Mouse (Mus musculus) midbrain, embryonic 12.5 days (tissue): Measurements from ENCODE around the gene Rps29. TPM values are rescaled to one million over a fixed set of nuclear protein-coding genes. Genes with fewer than 3 reads are reported as not detected.
"Not testable (repeated sequence)": the region's sequence is repeated elsewhere in the genome, so short reads cannot be mapped to it uniquely, and the experiment has no call there.

Experiments used
- ATAC-seq: fragments of 200-750 bp; cut with Nextera tagmentation; 2 replicates; pipeline ENCODE4 v1.8.0; 2017; ENCODE audit warnings: low read depth, moderate TSS enrichment, moderate library complexity; ENCODE audit not compliant: low FRiP score
- H3K27ac ChIP-seq: fragments of 300-500 bp; sonication (generic); replicated peaks from 2 replicates; pipeline ENCODE4 v1.5.1; 2016; ENCODE audit warnings: mild to moderate bottlenecking
- H3K27me3 ChIP-seq: fragments of 300-500 bp; sonication (generic); 2 replicates; pipeline ENCODE4 v1.6.1; 2016; ENCODE audit warnings: mild to moderate bottlenecking
- H3K36me3 ChIP-seq: fragments of 300-500 bp; sonication (generic); 2 replicates; pipeline ENCODE4 v1.6.1; 2016
- H3K4me1 ChIP-seq: fragments of 300-500 bp; sonication (generic); 2 replicates; pipeline ENCODE4 v1.6.1; 2016
- H3K4me2 ChIP-seq: fragments of 300-500 bp; sonication (generic); replicated peaks from 2 replicates; pipeline ENCODE4 v1.6.1; 2016; ENCODE audit warnings: mild to moderate bottlenecking, moderate library complexity
- H3K4me3 ChIP-seq: fragments of 300-500 bp; sonication (generic); 2 replicates; pipeline ENCODE4 v1.5.1; 2016; ENCODE audit warnings: mild to moderate bottlenecking
- H3K9ac ChIP-seq: fragments of 300-500 bp; sonication (generic); replicated peaks from 2 replicates; pipeline ENCODE4 v1.6.1; 2016; ENCODE audit warnings: mild to moderate bottlenecking, moderate library complexity
- H3K9me3 ChIP-seq: fragments of 300-500 bp; sonication (generic); 2 replicates; pipeline ENCODE4 v1.6.1; 2016; ENCODE audit warnings: mild to moderate bottlenecking
- WGBS: fragments of 180-500 bp; shearing (Covaris S2); methylation state at CpG from one replicate; pipeline ENCODE4 v1.1.7; 2016; 5-methylcytosine and 5-hydroxymethylcytosine counted together
- polyA plus RNA-seq: library from polyadenylated mRNA; unstranded; fragments of >200 nt; fragmentation: Nextera tagmentation; extraction: Ambion mirVana; gene quantifications from 2 replicates; pipeline ENCODE4 v1.2.1, GENCODE M21; 2016

The Rps29 gene
- polyA plus RNA-seq = 1,282 and 1,420 TPM in 2 replicates

DNA sequence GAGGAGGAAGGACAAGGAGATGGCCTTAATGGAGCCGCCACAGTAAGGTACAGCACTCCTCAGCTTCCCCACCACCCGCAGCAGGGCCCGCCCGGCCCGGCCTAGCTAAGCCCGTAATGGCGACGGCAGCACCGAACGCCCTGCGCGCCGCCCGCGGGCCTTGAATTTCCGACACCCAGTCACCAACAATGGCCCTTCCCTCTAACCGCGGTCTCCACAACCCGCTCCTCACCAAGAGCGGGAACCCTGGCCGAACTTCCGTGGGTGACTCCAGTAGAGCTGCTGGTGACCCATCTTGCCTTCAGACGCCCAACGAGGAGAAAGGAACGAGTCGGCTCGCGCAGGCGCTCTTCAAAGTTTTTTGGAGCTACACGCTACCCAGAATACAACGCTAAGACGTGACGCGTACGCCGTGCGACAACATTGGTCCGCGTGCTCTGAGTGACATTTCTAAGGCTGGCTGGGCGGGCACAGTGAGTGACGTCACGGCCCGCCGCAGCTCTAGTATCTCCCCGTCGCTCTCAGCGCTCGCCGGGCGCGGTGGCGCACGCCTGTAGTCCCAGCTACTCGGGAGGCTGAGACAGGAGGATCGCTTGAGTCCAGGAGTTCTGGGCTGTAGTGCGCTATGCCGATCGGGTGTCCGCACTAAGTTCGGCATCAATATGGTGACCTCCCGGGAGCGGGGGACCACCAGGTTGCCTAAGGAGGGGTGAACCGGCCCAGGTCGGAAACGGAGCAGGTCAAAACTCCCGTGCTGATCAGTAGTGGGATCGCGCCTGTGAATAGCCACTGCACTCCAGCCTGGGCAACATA lies at the start of gene Rps29:
Gene Rps29, minus strand, starts transcription at position 422 of the 813 bp plus-strand sequence.
- Histone ChIP-seq H3K9ac (peak within 1 kb of the TSS; percentile 88), H3K36me3 (peaks cover 21% of the 10 kb centered on the region), H3K4me3 (peak within 1 kb of the TSS; percentile 79), H3K27ac (peak within 1 kb of the TSS; percentile 95), H3K4me2 (peak within 1 kb of the TSS; percentile 72)
- 0% methylated on average over 57 of the region's 68 CpGs for WGBS
- H3K27me3 ChIP-seq, H3K4me1 ChIP-seq, H3K9me3 ChIP-seq: not testable (repeated sequence)
- peak; percentile 99 for ATAC-seq

DNA sequence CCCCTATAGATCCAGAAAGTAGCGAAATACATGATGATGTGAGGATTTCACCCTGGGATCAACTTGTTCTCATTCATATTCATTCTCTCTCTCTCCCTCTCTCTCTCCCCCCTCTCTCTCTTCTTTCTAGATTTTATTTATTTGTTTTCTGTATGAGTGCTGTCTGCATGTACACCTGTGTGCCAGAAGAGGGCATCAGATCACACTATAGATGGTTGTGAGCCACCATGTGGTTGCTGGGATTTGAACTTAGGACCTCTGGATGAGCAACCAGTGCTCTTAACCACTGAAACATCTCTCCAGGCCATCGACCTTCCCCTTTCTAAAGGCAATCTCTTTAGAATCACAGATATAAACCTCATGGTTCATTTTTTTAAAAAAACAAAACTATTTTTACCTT lies 49.5 kb upstream of the Rps29 start:
- H3K27me3 ChIP-seq = no peaks in the 10 kb centered on the region
- ATAC-seq = no peak
- H3K4me1 ChIP-seq = no peaks in the 10 kb centered on the region
- H3K9me3 ChIP-seq = no peaks in the 10 kb centered on the region
- H3K36me3 ChIP-seq = peaks cover 25% of the 10 kb centered on the region
- H3K9ac ChIP-seq = no peak overlapping the region
- no peak overlapping the region for H3K27ac ChIP-seq
- H3K4me2 ChIP-seq = no peak overlapping the region
- 88% methylated on average over 2 of the region's 2 CpGs for WGBS
- H3K4me3 ChIP-seq = no peak overlapping the region

DNA sequence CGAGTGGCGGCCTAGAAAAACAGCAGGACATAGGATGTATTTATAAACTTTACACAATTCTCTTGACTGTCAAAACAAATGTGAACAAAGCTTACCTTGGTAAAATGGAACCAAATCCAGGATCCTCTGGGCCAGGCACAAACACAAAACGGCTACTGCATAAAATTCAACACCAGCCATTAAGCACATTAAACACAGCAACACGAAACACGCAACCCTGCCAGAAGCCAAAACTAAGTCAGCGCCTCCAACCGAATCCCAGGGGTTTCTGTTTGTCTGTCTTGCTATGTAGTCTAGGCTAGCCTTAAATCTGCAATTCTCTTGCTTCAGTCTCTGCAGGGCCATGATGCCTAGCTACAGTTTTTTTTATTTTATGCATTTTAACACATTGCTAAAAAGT lies 48.9 kb upstream of the Rps29 start:
- Histone ChIP-seq H3K4me3 (no peak overlapping the region), H3K36me3 (peaks cover 25% of the 10 kb centered on the region), H3K4me1 (no peaks in the 10 kb centered on the region), H3K9ac (no peak overlapping the region), H3K9me3 (no peaks in the 10 kb centered on the region), H3K27me3 (no peaks in the 10 kb centered on the region), H3K27ac (no peak overlapping the region), H3K4me2 (no peak overlapping the region)
- 94% methylated on average over 7 of the region's 7 CpGs for WGBS
- no peak for ATAC-seq

DNA sequence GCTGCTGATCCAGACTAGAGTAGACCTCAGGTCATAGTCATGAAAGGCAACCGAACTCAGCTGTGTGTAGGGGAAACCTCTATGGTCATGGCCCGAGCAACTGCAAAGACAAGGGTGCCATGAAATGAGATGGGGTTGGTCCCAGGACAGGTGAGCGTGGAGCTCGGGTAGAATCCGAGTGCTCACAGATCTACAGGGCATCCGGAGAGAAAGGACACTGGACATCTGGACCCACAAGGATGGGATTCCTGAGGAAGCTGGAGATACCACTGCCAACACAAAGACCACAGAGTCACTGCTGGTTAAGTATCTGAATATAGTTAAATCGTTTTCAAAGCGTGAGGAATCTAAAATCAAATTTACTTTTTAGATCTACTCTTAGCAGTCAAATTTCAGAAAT lies 48.4 kb upstream of the Rps29 start:
- Histone ChIP-seq H3K27ac (no peak overlapping the region), H3K27me3 (no peaks in the 10 kb centered on the region), H3K36me3 (peaks cover 24% of the 10 kb centered on the region), H3K4me2 (no peak overlapping the region), H3K9me3 (no peaks in the 10 kb centered on the region), H3K9ac (no peak overlapping the region), H3K4me3 (no peak overlapping the region), H3K4me1 (no peaks in the 10 kb centered on the region)
- WGBS = 92% methylated on average over 8 of the region's 8 CpGs
- no peak for ATAC-seq

DNA sequence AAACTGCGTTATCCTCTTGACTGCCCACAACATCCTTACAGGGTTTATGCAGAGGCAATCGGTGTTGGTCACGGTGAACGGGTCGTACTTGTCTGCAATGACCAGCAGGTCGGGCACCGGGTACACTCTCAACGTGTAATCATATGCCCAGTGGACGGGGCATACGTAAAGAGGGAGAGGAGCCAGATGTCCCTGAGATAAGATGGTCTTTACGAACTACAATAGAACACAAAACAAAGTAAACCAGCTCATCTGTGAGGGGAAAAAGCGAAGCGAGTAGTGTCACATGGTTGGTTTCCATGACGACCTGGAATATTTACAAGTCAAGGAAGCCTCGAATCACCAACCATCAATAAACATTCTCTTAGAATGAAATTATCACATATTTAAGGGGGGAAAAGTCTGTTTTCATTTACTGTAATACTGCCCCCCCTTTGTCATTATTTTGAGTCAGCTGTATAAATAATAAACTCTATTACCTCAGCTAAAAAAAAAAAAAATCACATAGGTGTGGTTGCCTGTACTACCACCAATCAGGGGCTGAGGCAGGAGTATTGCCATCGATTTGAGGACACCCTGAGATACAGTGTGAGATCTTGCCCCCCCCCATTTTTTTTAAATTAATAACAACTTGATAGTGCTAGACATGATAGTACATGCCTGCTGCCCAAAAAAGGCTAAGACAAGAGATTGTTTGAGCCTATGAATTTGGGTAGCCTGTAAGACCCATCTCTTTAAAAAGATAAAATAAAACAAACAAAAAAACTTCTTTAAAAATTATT lies 45.3 kb upstream of the Rps29 start, which contains the start of gene Gm49384:
Gene Gm49384, minus strand, starts transcription at position 216 of the 782 bp plus-strand sequence.
- Histone ChIP-seq H3K9ac (no peak within 1 kb of the TSS), H3K27ac (no peak within 1 kb of the TSS), H3K36me3 (peaks cover 29% of the 10 kb centered on the region), H3K9me3 (no peaks in the 10 kb centered on the region), H3K27me3 (no peaks in the 10 kb centered on the region), H3K4me2 (no peak within 1 kb of the TSS), H3K4me1 (peaks cover under 1% of the 10 kb centered on the region), H3K4me3 (no peak within 1 kb of the TSS)
- 0 out of 2 replicates have a peak, but pooled peaks have one; percentile 27 for ATAC-seq
- 71% methylated on average over 16 of the region's 16 CpGs for WGBS

DNA sequence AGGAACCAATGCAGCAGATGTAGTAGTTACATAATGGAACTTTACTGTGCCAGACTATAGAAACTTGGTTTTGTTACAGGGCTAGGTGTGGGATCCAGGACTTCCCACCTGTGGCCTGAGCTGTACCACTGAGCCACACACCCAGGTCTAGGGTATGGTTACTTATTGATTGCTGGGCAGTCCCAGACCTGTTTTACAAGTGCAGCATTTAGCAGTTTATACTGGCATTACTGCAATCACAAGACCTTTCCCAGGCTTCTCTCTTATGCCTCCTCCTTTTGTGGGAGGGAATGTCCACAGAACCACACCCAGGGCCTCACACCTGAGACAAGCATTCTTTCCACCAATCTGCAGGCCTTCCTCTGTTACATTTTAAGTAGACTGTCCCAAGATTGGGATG lies 40.0 kb upstream of the Rps29 start:
- Histone ChIP-seq H3K4me2 (peak overlapping the region; percentile 97; the same call in 1 of the 2 replicates), H3K4me3 (no peak overlapping the region), H3K36me3 (peaks cover 22% of the 10 kb centered on the region), H3K27me3 (no peaks in the 10 kb centered on the region), H3K4me1 (peaks cover 26% of the 10 kb centered on the region), H3K9ac (no peak overlapping the region), H3K9me3 (no peaks in the 10 kb centered on the region), H3K27ac (no peak overlapping the region)
- no peak for ATAC-seq

DNA sequence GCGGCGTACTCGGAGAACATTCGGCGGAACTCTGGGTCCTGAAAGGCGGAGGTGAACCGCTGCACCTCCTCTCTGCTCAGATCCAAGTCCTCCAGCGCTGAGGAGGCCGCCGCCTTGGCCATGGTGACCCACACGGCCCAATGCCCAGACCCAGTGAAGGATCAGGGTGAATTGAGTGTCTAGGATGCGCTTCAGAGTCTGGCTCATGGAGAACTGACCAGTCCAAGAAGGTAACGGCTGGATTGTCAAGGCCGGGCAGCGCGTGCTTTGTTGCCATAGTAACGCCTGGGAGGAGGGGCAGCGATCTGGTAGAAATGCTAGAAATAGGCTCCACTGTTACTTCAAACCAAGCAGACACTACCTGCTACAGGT lies 39.2 kb upstream of the Rps29 start, which contains the start of gene Dnaaf2:
Gene Dnaaf2, minus strand, starts transcription at position 266 of the 372 bp plus-strand sequence.
- Histone ChIP-seq H3K9ac (peak within 1 kb of the TSS; percentile 84), H3K9me3 (no peaks in the 10 kb centered on the region), H3K36me3 (peaks cover 18% of the 10 kb centered on the region), H3K27ac (peak within 1 kb of the TSS; percentile 93), H3K27me3 (no peaks in the 10 kb centered on the region), H3K4me3 (peak within 1 kb of the TSS; percentile 95), H3K4me1 (peaks cover 26% of the 10 kb centered on the region), H3K4me2 (peak within 1 kb of the TSS; percentile 97)
- WGBS = under 1% methylated on average over 18 of the region's 18 CpGs
- peak; percentile 38 for ATAC-seq

DNA sequence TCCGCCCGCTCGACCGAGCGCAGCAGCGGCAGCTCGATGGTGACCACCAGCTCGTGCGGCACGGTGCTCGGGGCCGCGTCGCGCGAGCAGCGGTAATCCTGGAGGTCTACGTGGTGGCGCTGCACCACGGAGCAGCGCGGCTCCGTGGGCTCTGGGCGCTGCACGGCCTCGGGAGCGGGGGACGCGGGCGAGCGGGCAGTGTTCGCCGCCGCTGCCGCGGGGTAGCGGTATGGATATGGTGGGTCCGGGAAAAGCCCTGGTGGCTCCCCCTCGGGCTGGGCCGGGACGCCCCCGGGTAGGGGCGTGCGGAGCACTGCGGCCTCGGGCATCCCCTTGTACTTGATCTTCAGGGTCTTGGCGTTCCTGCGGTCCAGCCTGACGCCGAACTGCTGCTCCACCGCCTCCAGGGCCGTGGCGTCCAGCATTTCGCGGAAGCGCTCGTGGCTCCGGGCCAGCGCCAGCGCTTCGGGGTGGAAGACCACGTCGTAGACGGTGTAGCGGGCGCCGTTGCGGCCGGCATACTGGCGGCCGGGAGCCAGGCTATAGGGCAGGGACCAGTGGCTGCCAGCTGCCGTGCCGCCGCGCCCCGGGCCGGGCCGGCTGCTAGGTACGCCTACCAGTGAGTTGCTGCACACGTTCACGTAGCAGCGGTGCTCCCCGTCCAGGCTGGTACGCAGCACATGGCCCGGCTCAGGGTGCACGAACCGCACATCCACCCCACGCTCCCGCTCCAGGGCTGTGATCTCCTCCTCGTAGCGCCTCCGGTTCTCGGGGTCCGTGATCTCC lies 38.6 kb upstream of the Rps29 start:
- peak; percentile 79 for ATAC-seq
- Histone ChIP-seq H3K9ac (peak overlapping the region; percentile 84), H3K4me3 (peak overlapping the region; percentile 95), H3K36me3 (peaks cover 14% of the 10 kb centered on the region), H3K27ac (peak overlapping the region; percentile 93), H3K27me3 (no peaks in the 10 kb centered on the region), H3K4me2 (peak overlapping the region; percentile 97), H3K9me3 (no peaks in the 10 kb centered on the region), H3K4me1 (peaks cover 26% of the 10 kb centered on the region)
- WGBS = under 1% methylated on average over 81 of the region's 94 CpGs

DNA sequence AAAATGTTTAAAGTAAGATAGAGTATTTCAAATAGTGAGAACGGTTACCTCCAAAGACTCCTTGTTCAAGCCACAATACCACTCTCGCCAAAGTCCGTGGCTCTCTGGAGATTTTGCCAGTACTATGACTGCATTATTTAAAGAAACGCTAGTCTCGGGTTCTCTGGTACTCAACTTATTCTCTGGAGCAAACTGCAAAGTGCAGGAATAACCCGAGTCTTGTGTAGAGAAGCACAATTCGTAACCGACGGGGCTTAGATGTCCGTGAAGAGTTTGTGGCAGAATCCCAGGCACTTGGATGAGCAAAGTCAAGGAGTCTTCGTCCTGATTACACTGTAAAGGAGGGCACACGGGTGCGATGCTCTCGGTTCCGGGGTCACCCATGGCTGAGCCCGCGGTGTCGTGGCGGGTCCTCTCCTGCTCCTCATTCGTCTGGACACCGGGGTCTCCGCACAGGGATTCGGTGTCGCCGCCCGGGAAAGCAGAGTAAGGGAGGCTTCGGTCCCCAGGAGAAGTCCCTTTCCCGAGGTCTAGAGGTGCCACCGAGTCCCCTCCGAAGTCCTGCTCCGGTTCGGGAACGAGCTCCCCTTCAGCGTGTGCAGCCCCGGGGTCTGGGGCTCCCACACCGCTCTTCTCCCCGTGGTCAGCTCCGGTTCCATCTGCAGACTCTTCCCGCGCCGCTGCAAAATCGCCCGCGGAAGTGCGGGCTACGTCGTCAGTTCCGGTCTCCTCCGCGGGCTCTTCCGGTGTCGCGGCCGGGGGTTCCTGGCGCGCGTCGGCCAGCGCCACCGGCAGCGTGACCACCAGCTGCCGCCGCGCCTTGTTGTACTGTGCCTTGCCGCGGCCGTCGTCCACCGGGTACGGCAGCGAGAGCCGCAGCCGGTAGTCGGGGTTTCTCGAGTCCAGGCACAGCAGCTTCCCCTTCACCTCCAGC lies 37.7 kb upstream of the Rps29 start, which contains the start of gene Gm49383:
Gene Gm49383, minus strand, starts transcription at position 661 of the 934 bp plus-strand sequence.
- Histone ChIP-seq H3K27me3 (no peaks in the 10 kb centered on the region), H3K4me1 (peaks cover 26% of the 10 kb centered on the region), H3K4me3 (peak within 1 kb of the TSS; percentile 95), H3K9me3 (no peaks in the 10 kb centered on the region), H3K36me3 (peaks cover 19% of the 10 kb centered on the region), H3K4me2 (peak within 1 kb of the TSS; percentile 97), H3K9ac (peak within 1 kb of the TSS; percentile 84), H3K27ac (peak within 1 kb of the TSS; percentile 93)
- peak; percentile 86 for ATAC-seq
- under 1% methylated on average over 72 of the region's 75 CpGs for WGBS

DNA sequence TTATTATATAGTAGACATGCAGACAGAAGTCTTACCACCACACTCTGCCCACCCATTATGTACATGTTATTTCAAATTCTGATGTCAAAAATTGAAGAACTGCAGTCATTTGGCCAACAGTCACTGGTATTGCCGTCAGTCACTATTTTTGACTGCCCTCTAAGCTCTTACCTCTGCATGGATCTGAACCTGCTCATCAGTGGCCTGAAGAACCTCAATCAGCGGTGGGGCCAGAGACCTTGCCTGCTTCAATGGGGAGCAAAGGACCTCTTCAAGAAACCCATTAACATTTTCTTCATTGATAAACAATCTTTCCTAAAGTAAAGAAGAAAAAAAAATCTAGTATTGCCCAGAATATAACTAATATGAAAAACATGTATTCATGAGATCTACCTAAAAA lies 33.7 kb upstream of the Rps29 start:
- WGBS = 95% methylated on average over 2 of the region's 2 CpGs
- H3K27ac ChIP-seq = no peak overlapping the region
- H3K36me3 ChIP-seq = peaks cover 35% of the 10 kb centered on the region
- no peak overlapping the region for H3K9ac ChIP-seq
- no peak overlapping the region for H3K4me2 ChIP-seq
- no peaks in the 10 kb centered on the region for H3K27me3 ChIP-seq
- no peak overlapping the region for H3K4me3 ChIP-seq
- peaks cover 12% of the 10 kb centered on the region for H3K4me1 ChIP-seq
- no peaks in the 10 kb centered on the region for H3K9me3 ChIP-seq
- ATAC-seq = no peak

DNA sequence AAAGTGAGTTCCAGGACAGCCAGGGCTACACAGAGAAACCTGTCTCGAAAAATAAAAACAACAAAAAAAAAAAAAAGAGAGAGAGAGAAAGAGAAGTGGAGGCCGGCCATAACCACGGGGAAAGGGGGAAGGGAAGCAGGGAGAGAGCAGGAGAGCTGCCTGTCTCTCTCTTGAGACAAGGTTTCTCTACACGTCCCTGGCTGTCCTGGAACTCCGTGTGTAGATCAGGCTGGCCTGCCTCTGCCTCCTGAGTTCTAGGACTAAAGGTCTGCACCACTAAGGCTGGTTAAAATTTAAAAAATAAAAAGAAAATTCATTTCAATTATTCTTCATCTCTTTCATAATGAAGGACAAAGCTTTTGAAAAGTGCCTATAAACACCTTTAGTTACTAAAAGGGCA lies 32.4 kb upstream of the Rps29 start:
- H3K27ac ChIP-seq = no peak overlapping the region
- no peaks in the 10 kb centered on the region for H3K27me3 ChIP-seq
- no peak overlapping the region for H3K4me2 ChIP-seq
- no peak for ATAC-seq
- H3K4me1 ChIP-seq = peaks cover 20% of the 10 kb centered on the region
- H3K36me3 ChIP-seq = peaks cover 35% of the 10 kb centered on the region
- H3K9ac ChIP-seq = no peak overlapping the region
- WGBS = 95% methylated on average over 5 of the region's 5 CpGs
- H3K9me3 ChIP-seq = no peaks in the 10 kb centered on the region
- H3K4me3 ChIP-seq = no peak overlapping the region
